Mouse (Mus musculus) embryonic facial prominence, embryonic 15.5 days (tissue): ENCODE measurements around the gene Mxd1. TPM values are rescaled to one million over a fixed set of nuclear protein-coding genes. Genes with fewer than 3 reads are reported as not detected.

Source experiments
- ATAC-seq: fragments of 200-750 bp; cut with Nextera tagmentation; 2 replicates; pipeline ENCODE4 v1.8.0; 2017; ENCODE audit warnings: low read depth, moderate TSS enrichment; ENCODE audit not compliant: insufficient number of reproducible peaks, low FRiP score, low TSS enrichment
- H3K27ac ChIP-seq: fragments of 300-500 bp; sonication (generic); replicated peaks from 2 replicates; pipeline ENCODE4 v1.5.1; 2015; ENCODE audit warnings: mild to moderate bottlenecking, inconsistent platforms
- H3K27me3 ChIP-seq: fragments of 300-500 bp; sonication (generic); 2 replicates; pipeline ENCODE4 v1.6.1; 2015; ENCODE audit warnings: inconsistent platforms
- H3K36me3 ChIP-seq: fragments of 300-500 bp; sonication (generic); 2 replicates; pipeline ENCODE4 v1.6.1; 2015; ENCODE audit warnings: mild to moderate bottlenecking, inconsistent platforms
- H3K4me1 ChIP-seq: fragments of 300-500 bp; sonication (generic); 2 replicates; pipeline ENCODE4 v1.6.1; 2015; ENCODE audit warnings: inconsistent platforms
- H3K4me2 ChIP-seq: fragments of 300-500 bp; sonication (generic); replicated peaks from 2 replicates; pipeline ENCODE4 v1.6.1; 2015; ENCODE audit warnings: mild to moderate bottlenecking, inconsistent platforms
- H3K4me3 ChIP-seq: fragments of 300-500 bp; sonication (generic); replicated peaks from 2 replicates; pipeline ENCODE4 v1.5.1; 2015; ENCODE audit warnings: mild to moderate bottlenecking, inconsistent platforms
- H3K9ac ChIP-seq: fragments of 300-500 bp; sonication (generic); 2 replicates; pipeline ENCODE4 v1.6.1; 2015; ENCODE audit warnings: inconsistent platforms
- H3K9me3 ChIP-seq: fragments of 300-500 bp; sonication (generic); replicated peaks from 2 replicates; pipeline ENCODE4 v1.6.1; 2016; ENCODE audit warnings: inconsistent platforms
- WGBS: fragments of 180-500 bp; shearing (Covaris S2); methylation state at CpG from one replicate; pipeline ENCODE4 v1.1.7; 2015; 5-methylcytosine and 5-hydroxymethylcytosine counted together
- polyA plus RNA-seq: library from polyadenylated mRNA; unstranded; fragments of >200 nt; fragmentation: Nextera tagmentation; extraction: Ambion mirVana; gene quantifications from 2 replicates; pipeline ENCODE4 v1.2.1, GENCODE M21; 2015

Gene Mxd1
- polyA plus RNA-seq, 1 experiment from 2014 or later: 16.4 TPM

- no peak overlapping the region for H3K9ac ChIP-seq
- H3K4me1 ChIP-seq: 0 out of 2 replicates have a peak, but pooled peaks cover 4% of the 10 kb centered on the region
- H3K36me3 ChIP-seq: peaks cover 88% of the 10 kb centered on the region
- no peak overlapping the region for H3K27ac ChIP-seq
- H3K9me3 ChIP-seq: no peaks in the 10 kb centered on the region
- no peak overlapping the region for H3K4me3 ChIP-seq
- 85% methylated on average over 6 of the region's 6 CpGs for WGBS
- H3K27me3 ChIP-seq: no peaks in the 10 kb centered on the region
- ATAC-seq: no peak
- no peak overlapping the region for H3K4me2 ChIP-seq
Measured at GRCm38 (mm10) chr6:86678341-86678740, 9.4 kb upstream of the Mxd1 start.

- H3K4me1 ChIP-seq: peaks cover 21% of the 10 kb centered on the region
- H3K4me3 ChIP-seq: no peak overlapping the region
- H3K9ac ChIP-seq: no peak overlapping the region
- 12% methylated on average over 2 of the region's 2 CpGs for WGBS
- no peaks in the 10 kb centered on the region for H3K27me3 ChIP-seq
- no peaks in the 10 kb centered on the region for H3K9me3 ChIP-seq
- ATAC-seq: no peak
- no peak overlapping the region for H3K27ac ChIP-seq
- no peak overlapping the region for H3K4me2 ChIP-seq
- H3K36me3 ChIP-seq: peaks cover 52% of the 10 kb centered on the region
Measured at GRCm38 (mm10) chr6:86670873-86671272, 1.9 kb upstream of the Mxd1 start.

- Histone ChIP-seq H3K9ac (peak overlapping the region; percentile 82), H3K4me3 (peak overlapping the region; percentile 94), H3K36me3 (peaks cover 38% of the 10 kb centered on the region), H3K27ac (peak overlapping the region; percentile 75), H3K9me3 (no peaks in the 10 kb centered on the region), H3K27me3 (no peaks in the 10 kb centered on the region), H3K4me1 (peaks cover 21% of the 10 kb centered on the region), H3K4me2 (peak overlapping the region; percentile 89)
- 2% methylated on average over 37 of the region's 37 CpGs for WGBS
- ATAC-seq: peak; percentile 100
Measured at GRCm38 (mm10) chr6:86669240-86669727, 323 bp upstream of the Mxd1 start.

- Histone ChIP-seq H3K27me3 (no peaks in the 10 kb centered on the region), H3K36me3 (peaks cover 34% of the 10 kb centered on the region), H3K4me3 (no peak overlapping the region), H3K9ac (no peak overlapping the region), H3K27ac (no peak overlapping the region), H3K9me3 (no peaks in the 10 kb centered on the region), H3K4me1 (peaks cover 21% of the 10 kb centered on the region), H3K4me2 (no peak overlapping the region)
- WGBS: 86% methylated on average over 10 of the region's 10 CpGs
- ATAC-seq: no peak
Measured at GRCm38 (mm10) chr6:86667061-86667460, 1.9 kb downstream of the Mxd1 start.

- Histone ChIP-seq H3K36me3 (peaks cover 34% of the 10 kb centered on the region), H3K9ac (no peak overlapping the region), H3K27me3 (no peaks in the 10 kb centered on the region), H3K27ac (no peak overlapping the region), H3K4me1 (peaks cover 21% of the 10 kb centered on the region), H3K9me3 (no peaks in the 10 kb centered on the region), H3K4me3 (no peak overlapping the region), H3K4me2 (no peak overlapping the region)
- ATAC-seq: no peak
- 70% methylated on average over 17 of the region's 17 CpGs for WGBS
Measured at GRCm38 (mm10) chr6:86665560-86666307, 3.2 kb downstream of the Mxd1 start.

- H3K36me3 ChIP-seq: peaks cover 40% of the 10 kb centered on the region
- no peak overlapping the region for H3K4me3 ChIP-seq
- 82% methylated on average over 5 of the region's 5 CpGs for WGBS
- ATAC-seq: no peak
- no peaks in the 10 kb centered on the region for H3K9me3 ChIP-seq
- H3K9ac ChIP-seq: no peak overlapping the region
- no peak overlapping the region for H3K27ac ChIP-seq
- no peaks in the 10 kb centered on the region for H3K27me3 ChIP-seq
- H3K4me2 ChIP-seq: no peak overlapping the region
- peaks cover 21% of the 10 kb centered on the region for H3K4me1 ChIP-seq
Measured at GRCm38 (mm10) chr6:86665076-86665475, 3.9 kb downstream of the Mxd1 start.

GRCm38 (mm10) chr6:86660161-86660877 is 8.6 kb downstream of the Mxd1 start:
- ATAC-seq: no peak
- 80% methylated on average over 9 of the region's 9 CpGs for WGBS
- Histone ChIP-seq H3K4me2 (no peak overlapping the region), H3K27me3 (no peaks in the 10 kb centered on the region), H3K4me3 (no peak overlapping the region), H3K9me3 (no peaks in the 10 kb centered on the region), H3K36me3 (peaks cover 57% of the 10 kb centered on the region), H3K4me1 (0 out of 2 replicates have a peak, but pooled peaks cover 3% of the 10 kb centered on the region), H3K9ac (no peak overlapping the region), H3K27ac (no peak overlapping the region)

GRCm38 (mm10) chr6:86658501-86658900 is 10.5 kb downstream of the Mxd1 start:
- H3K4me2 ChIP-seq: no peak overlapping the region
- peaks cover 54% of the 10 kb centered on the region for H3K36me3 ChIP-seq
- H3K4me3 ChIP-seq: no peak overlapping the region
- H3K4me1 ChIP-seq: 0 out of 2 replicates have a peak, but pooled peaks cover 3% of the 10 kb centered on the region
- ATAC-seq: no peak
- no peaks in the 10 kb centered on the region for H3K27me3 ChIP-seq
- WGBS: 83% methylated on average over 3 of the region's 3 CpGs
- H3K9me3 ChIP-seq: no peaks in the 10 kb centered on the region
- H3K27ac ChIP-seq: no peak overlapping the region
- no peak overlapping the region for H3K9ac ChIP-seq

GRCm38 (mm10) chr6:86654270-86654916 is 14.6 kb downstream of the Mxd1 start:
- H3K27me3 ChIP-seq: no peaks in the 10 kb centered on the region
- H3K4me2 ChIP-seq: no peak overlapping the region
- H3K9ac ChIP-seq: no peak overlapping the region
- 79% methylated on average over 9 of the region's 9 CpGs for WGBS
- H3K9me3 ChIP-seq: no peaks in the 10 kb centered on the region
- no peak for ATAC-seq
- no peak overlapping the region; the same call in 1 of the 2 replicates for H3K27ac ChIP-seq
- peaks cover 54% of the 10 kb centered on the region for H3K36me3 ChIP-seq
- 0 out of 2 replicates have a peak, but pooled peaks cover 3% of the 10 kb centered on the region for H3K4me1 ChIP-seq
- H3K4me3 ChIP-seq: no peak overlapping the region

- WGBS: 83% methylated on average over 6 of the region's 6 CpGs
- 0 out of 2 replicates have a peak, but pooled peaks cover 3% of the 10 kb centered on the region for H3K4me1 ChIP-seq
- H3K27ac ChIP-seq: no peak overlapping the region
- no peak overlapping the region for H3K4me2 ChIP-seq
- H3K36me3 ChIP-seq: peaks cover 58% of the 10 kb centered on the region
- no peak overlapping the region for H3K9ac ChIP-seq
- no peak for ATAC-seq
- no peaks in the 10 kb centered on the region for H3K27me3 ChIP-seq
- H3K9me3 ChIP-seq: no peaks in the 10 kb centered on the region
- no peak overlapping the region for H3K4me3 ChIP-seq
Measured at GRCm38 (mm10) chr6:86653026-86653425, 15.9 kb downstream of the Mxd1 start.

- no peak for ATAC-seq
- H3K4me1 ChIP-seq: no peaks in the 10 kb centered on the region
- WGBS: 75% methylated on average over 7 of the region's 7 CpGs
- H3K36me3 ChIP-seq: peaks cover 37% of the 10 kb centered on the region
- H3K9me3 ChIP-seq: no peaks in the 10 kb centered on the region
- H3K4me3 ChIP-seq: no peak overlapping the region
- H3K4me2 ChIP-seq: no peak overlapping the region
- no peak overlapping the region for H3K27ac ChIP-seq
- H3K27me3 ChIP-seq: no peaks in the 10 kb centered on the region
- H3K9ac ChIP-seq: no peak overlapping the region
Measured at GRCm38 (mm10) chr6:86646143-86646542, 22.8 kb downstream of the Mxd1 start.
